Mouse (Mus musculus) kidney, postnatal 0 days (tissue): ENCODE results near the gene Vps54. TPM values are rescaled to one million over a fixed set of nuclear protein-coding genes. Genes with fewer than 3 reads are reported as not detected.
"Not testable (repeated sequence)": the region's sequence is repeated elsewhere in the genome, so short reads cannot be mapped to it uniquely, and the experiment has no call there.

Source experiments
- ATAC-seq: fragments of 200-750 bp; cut with Nextera tagmentation; replicated peaks from 2 replicates; pipeline ENCODE4 v1.8.0; 2017; ENCODE audit warnings: low read depth, moderate number of reproducible peaks, moderate TSS enrichment, moderate library complexity; ENCODE audit not compliant: low FRiP score
- DNase-seq: peaks from one replicate; pipeline ENCODE4 v3.0.0-alpha.2; 2016; ENCODE audit warnings: low spot score
- H3K27ac ChIP-seq: fragments of 300-500 bp; sonication (generic); 2 replicates; pipeline ENCODE4 v1.5.1; 2014; ENCODE audit warnings: mild to moderate bottlenecking
- H3K27me3 ChIP-seq: fragments of 300-500 bp; sonication (generic); 2 replicates; pipeline ENCODE4 v1.6.1; 2014; ENCODE audit warnings: low read length, mixed read lengths; ENCODE audit not compliant: insufficient read depth
- H3K36me3 ChIP-seq: fragments of 300-500 bp; sonication (generic); 2 replicates; pipeline ENCODE4 v1.6.1; 2014; ENCODE audit warnings: low read length, mixed read lengths; ENCODE audit not compliant: insufficient read depth
- H3K4me1 ChIP-seq: fragments of 300-500 bp; sonication (generic); replicated peaks from 2 replicates; pipeline ENCODE4 v1.6.1; 2014; ENCODE audit warnings: antibody characterized with exemption, low read length, mixed read lengths; ENCODE audit not compliant: insufficient read depth
- H3K4me2 ChIP-seq: fragments of 300-500 bp; sonication (generic); 2 replicates; pipeline ENCODE4 v1.6.1; 2014; ENCODE audit warnings: mild to moderate bottlenecking, low read length, moderate library complexity, mixed read lengths
- H3K4me3 ChIP-seq: fragments of 300-500 bp; sonication (generic); replicated peaks from 2 replicates; pipeline ENCODE4 v1.5.1; 2014; ENCODE audit warnings: low read depth, low read length
- H3K9ac ChIP-seq: fragments of 300-500 bp; sonication (generic); 2 replicates; pipeline ENCODE4 v1.6.1; 2014; ENCODE audit warnings: low read depth, low read length
- H3K9me3 ChIP-seq: fragments of 300-500 bp; sonication (generic); replicated peaks from 2 replicates; pipeline ENCODE4 v1.6.1; 2016; ENCODE audit warnings: low read length, inconsistent platforms, mixed read lengths
- CTCF ChIP-seq: IDR thresholded peaks from 2 replicates; pipeline ENCODE4 v1.5.1; 2016; ENCODE audit warnings: antibody characterized with exemption, low read depth, mild to moderate bottlenecking, moderate library complexity
- WGBS: fragments of 180-500 bp; shearing (Covaris S2); extraction: QIAGEN DNeasy Blood & Tissue Kit; methylation state at CpG from one replicate; pipeline ENCODE4 v1.1.7; 2014; 5-methylcytosine and 5-hydroxymethylcytosine counted together
- polyA plus RNA-seq: library from polyadenylated mRNA; unstranded; fragments of >200 nt; fragmentation: Nextera tagmentation; extraction: Ambion mirVana; gene quantifications from 2 replicates; pipeline ENCODE4 v1.2.1, GENCODE M21; 2015

The Vps54 gene
- polyA plus RNA-seq = 14.7 and 15.5 TPM in 2 replicates

DNA sequence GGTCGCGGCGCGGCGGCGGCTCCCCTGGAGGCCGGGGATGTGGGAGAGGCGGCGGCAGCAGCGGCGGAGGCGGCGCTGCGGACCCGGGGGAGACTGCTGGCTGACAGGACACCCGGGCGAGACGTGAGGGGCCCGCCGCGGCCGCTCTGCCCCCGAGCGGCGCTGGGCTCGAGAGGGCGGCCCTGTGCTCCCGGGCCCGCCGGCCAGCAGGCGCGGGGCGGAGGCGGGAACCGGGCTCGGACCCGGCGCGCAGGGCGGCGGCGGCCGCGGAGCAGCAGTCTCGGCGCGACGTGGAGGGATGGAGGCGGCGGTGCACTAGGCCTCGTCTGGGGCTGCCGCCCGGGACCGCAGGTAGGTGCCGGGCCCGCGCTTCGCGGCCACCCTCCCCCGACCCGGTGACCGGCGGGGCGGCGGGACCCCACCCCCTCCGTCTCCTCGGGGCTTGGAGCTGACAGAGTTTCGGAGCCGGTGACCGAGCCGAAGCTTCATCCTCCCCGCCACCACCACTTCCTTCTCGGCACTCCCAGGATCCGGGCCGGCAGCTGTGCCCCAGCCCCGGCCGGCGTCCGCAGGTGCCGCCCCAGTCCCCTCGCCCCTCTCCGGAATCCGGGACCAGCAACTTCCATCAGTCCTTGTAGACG, at the start of gene Vps54:
TSS of gene Vps54 (plus strand) at position 261 of the 641 bp plus-strand sequence.
- no peaks in the 10 kb centered on the region for H3K9me3 ChIP-seq
- no peaks in the 10 kb centered on the region for H3K36me3 ChIP-seq
- peak within 1 kb of the TSS; percentile 72 for H3K4me3 ChIP-seq
- under 1% methylated on average over 70 of the region's 84 CpGs for WGBS
- H3K4me1 ChIP-seq = peaks cover 4% of the 10 kb centered on the region; the same call in 1 of the 2 replicates
- peak within 1 kb of the TSS; percentile 86 for H3K4me2 ChIP-seq
- DNase-seq (peak; percentile 62), ATAC-seq (peak; percentile 75)
- peak within 1 kb of the TSS; percentile 100 for H3K9ac ChIP-seq
- no peaks in the 10 kb centered on the region for H3K27me3 ChIP-seq
- TF ChIP-seq CTCF = no peak
- H3K27ac ChIP-seq = peak within 1 kb of the TSS; percentile 99

DNA sequence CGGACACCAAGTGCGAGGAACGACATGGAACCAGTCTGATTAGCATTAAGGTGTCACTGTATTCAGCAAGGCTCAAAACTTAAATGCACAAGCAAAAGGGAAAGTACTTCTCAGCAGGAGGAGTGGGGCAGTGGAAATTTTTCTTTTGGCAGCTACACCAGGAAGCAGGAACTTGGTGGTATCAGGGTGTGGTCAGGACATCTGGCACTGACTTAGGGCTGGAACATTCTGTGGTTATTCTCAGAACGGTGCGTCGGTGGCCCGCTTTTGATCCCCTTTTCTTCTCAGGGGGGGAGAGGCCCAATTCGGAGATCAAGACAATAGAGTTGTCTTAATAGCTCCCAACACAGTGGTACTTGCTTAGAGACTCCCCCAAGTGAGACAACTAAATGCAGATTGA, 47.3 kb upstream of the Vps54 start:
- H3K4me2 ChIP-seq, H3K9me3 ChIP-seq, ATAC-seq, H3K9ac ChIP-seq, H3K27me3 ChIP-seq, H3K4me3 ChIP-seq, H3K36me3 ChIP-seq, DNase-seq, H3K4me1 ChIP-seq, H3K27ac ChIP-seq: not testable (repeated sequence)
- WGBS = 90% methylated on average over 8 of the region's 8 CpGs

GRCm38 (mm10) chr11:21194851-21195250, 44.2 kb upstream of the Vps54 start:
- Histone ChIP-seq H3K9me3 (no peaks in the 10 kb centered on the region), H3K36me3 (no peaks in the 10 kb centered on the region), H3K4me1 (no peaks in the 10 kb centered on the region), H3K4me2 (no peak overlapping the region), H3K9ac (no peak overlapping the region), H3K27me3 (no peaks in the 10 kb centered on the region), H3K4me3 (no peak overlapping the region), H3K27ac (no peak overlapping the region)
- ATAC-seq (no peak), DNase-seq (no peak)
- 93% methylated on average over 3 of the region's 3 CpGs for WGBS
- no peak for TF ChIP-seq CTCF

DNA sequence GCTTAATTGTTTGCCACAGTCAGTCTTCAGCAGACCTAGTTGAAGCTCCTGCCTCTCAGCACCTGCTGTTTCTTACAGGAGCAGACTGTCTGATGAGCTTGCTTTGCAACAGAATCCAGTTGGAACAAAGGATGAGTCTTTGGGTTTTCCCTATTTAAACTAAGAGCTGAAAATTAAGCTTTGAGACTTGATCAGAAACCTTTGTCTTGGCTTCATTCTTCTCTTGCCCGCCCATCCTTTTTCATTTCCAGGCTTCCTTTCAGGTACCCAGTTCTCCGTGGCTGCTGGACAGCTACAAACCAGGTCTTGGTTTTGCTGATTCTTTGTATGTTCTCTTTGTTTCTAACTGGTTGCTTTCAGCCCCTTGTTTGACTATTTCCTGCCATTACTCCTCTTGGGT, 30.0 kb upstream of the Vps54 start:
- no peak overlapping the region for H3K27ac ChIP-seq
- no peaks in the 10 kb centered on the region for H3K36me3 ChIP-seq
- TF ChIP-seq CTCF = no peak
- H3K9ac ChIP-seq = no peak overlapping the region
- ATAC-seq (no peak), DNase-seq (no peak)
- 88% methylated on average over 2 of the region's 2 CpGs for WGBS
- H3K27me3 ChIP-seq = no peaks in the 10 kb centered on the region
- H3K4me3 ChIP-seq = no peak overlapping the region
- H3K9me3 ChIP-seq = no peaks in the 10 kb centered on the region
- no peak overlapping the region for H3K4me2 ChIP-seq
- no peaks in the 10 kb centered on the region for H3K4me1 ChIP-seq

DNA sequence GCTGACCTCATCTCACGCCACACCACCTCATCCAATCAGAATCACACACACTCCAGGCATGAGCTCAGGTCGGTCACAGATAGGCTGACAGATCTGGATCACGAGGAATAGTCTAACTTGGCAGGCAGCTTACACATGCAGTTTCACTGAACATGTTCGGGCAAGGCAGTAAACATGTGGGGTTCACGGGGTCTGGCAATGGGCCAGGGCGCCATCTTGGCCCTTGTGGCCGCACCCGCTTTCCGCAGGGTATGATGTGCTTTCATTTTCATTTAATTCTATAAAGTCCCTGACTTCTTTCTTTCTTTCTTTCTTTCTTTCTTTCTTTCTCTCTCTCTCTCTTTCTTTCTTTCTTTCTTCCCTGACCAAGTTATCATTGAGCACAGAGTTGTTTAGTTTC, 29.4 kb upstream of the Vps54 start:
- H3K4me1 ChIP-seq, H3K27me3 ChIP-seq, H3K4me2 ChIP-seq, ATAC-seq, H3K27ac ChIP-seq, DNase-seq, H3K36me3 ChIP-seq, H3K4me3 ChIP-seq, H3K9ac ChIP-seq, H3K9me3 ChIP-seq: not testable (repeated sequence)
- 92% methylated on average over 9 of the region's 9 CpGs for WGBS

DNA sequence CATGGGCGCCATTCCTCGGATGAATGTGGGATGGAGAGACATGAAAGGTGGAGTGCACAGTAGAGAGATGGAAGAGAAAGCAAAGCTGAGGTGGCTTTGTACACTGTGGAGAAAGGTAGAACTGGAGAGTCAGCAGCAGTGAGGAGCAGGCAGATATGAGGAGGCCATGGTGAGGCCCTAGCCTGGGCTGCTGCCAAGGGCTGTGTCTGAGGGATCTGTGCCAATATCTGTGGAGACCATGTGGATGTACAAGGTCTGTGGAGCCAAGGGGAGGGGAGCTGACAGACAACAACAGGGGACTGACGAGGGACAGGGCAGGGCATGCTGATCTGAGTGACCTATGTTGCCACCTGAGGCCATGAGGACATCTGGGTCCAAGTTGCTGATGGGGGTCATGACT, 21.7 kb upstream of the Vps54 start:
- no peak overlapping the region for H3K27ac ChIP-seq
- H3K9me3 ChIP-seq = no peaks in the 10 kb centered on the region
- WGBS = 79% methylated on average over 3 of the region's 3 CpGs
- no peaks in the 10 kb centered on the region for H3K27me3 ChIP-seq
- no peak overlapping the region for H3K4me3 ChIP-seq
- ATAC-seq (no peak), DNase-seq (no peak)
- no peaks in the 10 kb centered on the region for H3K36me3 ChIP-seq
- H3K9ac ChIP-seq = no peak overlapping the region
- no peaks in the 10 kb centered on the region for H3K4me1 ChIP-seq
- no peak for TF ChIP-seq CTCF
- no peak overlapping the region for H3K4me2 ChIP-seq

DNA sequence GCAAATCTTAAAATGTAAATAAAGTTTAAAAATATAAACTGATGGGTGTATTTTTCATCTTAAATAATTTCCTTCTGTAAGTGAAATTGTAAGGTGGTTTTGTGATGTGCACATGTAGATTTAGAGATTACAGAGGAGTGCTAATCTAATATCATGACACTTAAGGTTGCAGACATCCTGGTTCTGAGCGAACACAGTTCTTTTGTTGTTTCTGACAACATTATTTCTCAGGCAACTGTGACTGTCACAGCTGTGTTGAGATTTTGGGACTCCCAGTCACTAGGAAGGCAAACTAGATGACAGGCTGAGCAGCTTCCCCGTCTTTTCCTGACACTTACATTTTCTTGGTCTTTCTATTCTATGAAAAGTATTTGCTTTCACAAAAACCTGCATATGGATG, 19.8 kb upstream of the Vps54 start:
- no peaks in the 10 kb centered on the region for H3K4me1 ChIP-seq
- H3K27me3 ChIP-seq = no peaks in the 10 kb centered on the region
- WGBS = 75% methylated on average over 2 of the region's 2 CpGs
- TF ChIP-seq CTCF = no peak
- H3K9me3 ChIP-seq = no peaks in the 10 kb centered on the region
- H3K4me3 ChIP-seq = no peak overlapping the region
- ATAC-seq (no peak), DNase-seq (no peak)
- H3K36me3 ChIP-seq = no peaks in the 10 kb centered on the region
- no peak overlapping the region for H3K9ac ChIP-seq
- no peak overlapping the region for H3K27ac ChIP-seq
- no peak overlapping the region for H3K4me2 ChIP-seq
